Mouse (Mus musculus): ENCODE measurements around the gene Lrp8. TPM values are rescaled to one million over a fixed set of nuclear protein-coding genes. Genes with fewer than 3 reads are reported as not detected.

Lrp8 gene
- total and polyA plus RNA-seq, 2 experiments from 2014 or later, result 38.3 to 90.2 TPM

DNA sequence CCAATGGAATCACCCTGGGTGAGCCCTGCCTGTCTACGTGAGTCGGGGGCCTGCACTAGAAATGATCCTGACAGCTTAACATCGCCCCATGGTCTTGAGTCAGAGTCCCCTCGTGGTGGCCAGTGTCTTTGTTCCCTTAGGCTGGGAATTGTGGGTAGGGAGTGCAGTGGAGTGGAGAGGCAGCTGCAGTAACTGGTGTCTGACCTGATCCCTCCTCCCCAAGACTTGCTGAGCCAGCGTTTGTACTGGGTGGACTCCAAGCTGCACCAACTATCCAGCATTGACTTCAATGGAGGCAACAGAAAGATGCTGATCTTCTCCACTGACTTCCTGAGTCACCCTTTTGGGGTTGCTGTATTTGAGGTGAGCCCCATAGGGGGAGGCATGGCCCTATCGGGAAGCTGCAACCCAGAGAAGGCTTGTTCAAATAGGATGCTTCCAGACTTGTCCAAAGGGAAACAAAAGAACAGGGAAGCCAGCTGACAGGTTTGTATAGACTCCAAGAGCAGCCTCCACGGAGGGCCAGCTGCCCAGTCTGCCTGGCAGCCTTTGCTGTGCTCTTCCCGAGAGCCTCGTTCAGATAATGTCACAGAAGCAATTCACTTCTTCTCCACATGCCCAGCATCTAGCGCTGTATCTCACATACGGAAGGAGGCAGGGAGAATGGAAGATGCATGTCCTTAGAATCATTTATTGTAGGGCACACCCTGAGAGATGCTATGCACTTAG is 55.1 kb downstream of the Lrp8 start:
- peak overlapping the region; percentile 21; the same call in 1 of the 2 replicates for H3K27ac ChIP-seq (ENCODE audit: low read depth, low read length)
- ATAC-seq (peak; percentile 70), DNase-seq (peak; percentile 57)
- no peak overlapping the region for H3K4me3 ChIP-seq (ENCODE audit: low read depth, low read length)
- H3K4me1 ChIP-seq (ENCODE audit: insufficient read depth), result no peaks in the 10 kb centered on the region
- H3K36me3 ChIP-seq (ENCODE audit: insufficient read depth), result peaks cover 99% of the 10 kb centered on the region
- H3K27me3 ChIP-seq (ENCODE audit: insufficient read depth, low read length), result no peaks in the 10 kb centered on the region
- H3K9ac ChIP-seq, result no peak overlapping the region
- 62% methylated on average over 11 of the region's 11 CpGs for whole genome bisulfite sequencing
- no peaks in the 10 kb centered on the region for H3K9me3 ChIP-seq (ENCODE audit: low read length)
- peak; percentile 47 for TF ChIP-seq CTCF (IDR thresholded peaks at IDR 0.05; ENCODE audit: low read depth)
- H3K4me2 ChIP-seq (ENCODE audit: low read depth), result no peak overlapping the region

DNA sequence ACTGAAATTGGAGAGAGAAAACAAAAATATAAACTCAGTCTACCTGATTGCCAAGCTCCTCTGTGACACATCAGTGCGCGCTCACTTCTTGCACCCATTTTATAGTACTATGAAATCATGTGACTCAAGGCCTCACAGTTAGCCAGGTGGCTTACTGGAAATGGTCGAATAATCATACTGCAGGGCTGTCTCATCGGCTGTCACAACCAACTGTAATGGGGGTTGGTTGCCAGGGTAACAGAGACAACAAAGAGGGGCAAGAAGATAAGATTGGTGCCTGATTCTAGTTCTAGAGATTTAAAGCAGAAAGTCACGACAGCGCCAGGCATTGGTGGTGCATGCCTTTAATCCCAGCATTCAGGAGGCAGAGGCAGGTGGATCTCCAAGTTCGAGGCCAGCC is 56.9 kb downstream of the Lrp8 start:
- Histone ChIP-seq H3K4me3 (ENCODE audit: low read depth, low read length) (no peak overlapping the region), H3K27me3 (ENCODE audit: insufficient read depth, low read length) (no peaks in the 10 kb centered on the region), H3K9ac (no peak overlapping the region), H3K27ac (ENCODE audit: low read depth, low read length) (no peak overlapping the region), H3K4me2 (ENCODE audit: low read depth) (no peak overlapping the region), H3K36me3 (ENCODE audit: insufficient read depth) (peaks cover 96% of the 10 kb centered on the region), H3K9me3 (ENCODE audit: low read length) (no peaks in the 10 kb centered on the region), H3K4me1 (ENCODE audit: insufficient read depth) (no peaks in the 10 kb centered on the region)
- WGBS, result 82% methylated on average over 7 of the region's 7 CpGs
- no peak for TF ChIP-seq CTCF (IDR thresholded peaks at IDR 0.05; ENCODE audit: low read depth)
- DNase-seq (no peak), ATAC-seq (no peak)

DNA sequence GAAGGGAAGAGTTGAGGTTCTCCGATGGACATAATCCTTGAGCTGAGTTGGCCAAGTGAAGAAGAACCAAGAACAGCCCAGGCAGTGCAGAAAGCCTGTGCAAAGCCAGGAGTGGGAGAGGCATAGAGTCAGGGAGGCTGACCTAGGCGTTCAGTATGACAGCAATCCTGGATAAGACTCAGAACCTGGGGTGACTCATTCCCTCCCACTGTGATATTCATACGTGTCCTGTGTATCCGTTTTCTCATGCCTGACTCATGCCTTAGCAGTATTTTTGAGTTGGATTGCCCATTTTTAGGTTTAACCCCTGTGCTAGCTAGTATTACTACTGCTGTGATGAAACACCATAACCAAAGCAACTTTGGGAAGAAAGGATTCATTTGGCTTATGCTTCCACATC is 62.8 kb downstream of the Lrp8 start:
- WGBS, result 84% methylated on average over 4 of the region's 4 CpGs
- H3K36me3 ChIP-seq (ENCODE audit: insufficient read depth), result peaks cover 72% of the 10 kb centered on the region
- H3K4me2 ChIP-seq (ENCODE audit: low read depth), result no peak overlapping the region

DNA sequence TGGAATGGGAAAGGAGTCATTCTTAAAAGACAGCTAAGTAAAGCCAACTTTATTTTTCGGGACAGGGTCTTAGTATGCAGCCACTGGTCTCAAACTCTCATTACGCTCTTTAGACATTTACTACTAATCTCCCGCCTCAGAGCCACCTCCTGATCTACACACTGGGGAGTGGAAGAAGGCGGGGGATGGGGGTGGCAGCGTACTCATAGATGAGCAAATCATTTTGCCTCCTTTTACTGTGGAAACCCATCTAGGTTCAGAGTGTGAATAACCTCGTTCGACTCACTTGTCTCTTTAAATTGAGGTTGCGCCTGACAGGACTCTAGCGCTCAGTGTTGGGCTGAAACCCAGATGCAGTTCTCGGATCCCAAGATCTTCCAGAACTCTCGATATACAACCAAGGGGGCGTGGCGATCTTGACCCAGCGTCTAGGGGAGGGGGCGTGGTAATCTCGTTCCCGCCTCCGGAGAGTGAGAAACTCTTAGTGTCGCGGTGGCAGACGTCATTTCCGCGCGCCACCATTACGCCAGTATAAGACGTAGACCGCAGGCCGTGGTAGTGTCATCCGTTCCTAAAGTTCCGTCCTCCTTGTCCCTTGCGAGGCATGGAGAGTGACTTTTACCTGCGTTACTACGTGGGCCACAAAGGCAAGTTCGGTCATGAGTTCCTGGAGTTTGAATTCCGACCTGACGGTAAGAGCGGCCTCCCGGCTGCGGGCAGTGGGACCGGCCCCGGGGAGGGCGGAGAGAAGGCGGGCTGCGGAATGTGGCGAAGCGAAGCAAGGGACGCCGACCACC is 77.4 kb downstream of the Lrp8 start, which contains the start of gene Magoh:
Magoh (plus strand) TSS at position 502 of the 797 bp plus-strand sequence.
- DNase-seq (peak; percentile 97), ATAC-seq (peak; percentile 97)
- 4% methylated on average over 48 of the region's 48 CpGs for WGBS
- peaks cover 34% of the 10 kb centered on the region for H3K36me3 ChIP-seq (ENCODE audit: insufficient read depth)
- no peaks in the 10 kb centered on the region for H3K9me3 ChIP-seq (ENCODE audit: low read length)
- peak within 1 kb of the TSS; percentile 80 for H3K4me3 ChIP-seq (ENCODE audit: low read depth, low read length)
- H3K9ac ChIP-seq, result peak within 1 kb of the TSS; percentile 70
- peak within 1 kb of the TSS; percentile 60 for H3K27ac ChIP-seq (ENCODE audit: low read depth, low read length)
- H3K27me3 ChIP-seq (ENCODE audit: insufficient read depth, low read length), result no peaks in the 10 kb centered on the region
- TF ChIP-seq CTCF (IDR thresholded peaks at IDR 0.05; ENCODE audit: low read depth), result no peak
- H3K4me1 ChIP-seq (ENCODE audit: insufficient read depth), result peaks cover 4% of the 10 kb centered on the region; the same call in 1 of the 2 replicates
- H3K4me2 ChIP-seq (ENCODE audit: low read depth), result peak within 1 kb of the TSS; percentile 65

More for the DNA sequence above, 62.8 kb downstream of the Lrp8 start:
- Histone ChIP-seq H3K4me3 (ENCODE audit: low read depth, low read length) (no peak overlapping the region), H3K4me1 (ENCODE audit: insufficient read depth) (no peaks in the 10 kb centered on the region), H3K9ac (no peak overlapping the region), H3K9me3 (ENCODE audit: low read length) (no peaks in the 10 kb centered on the region), H3K27me3 (ENCODE audit: insufficient read depth, low read length) (no peaks in the 10 kb centered on the region), H3K27ac (ENCODE audit: low read depth, low read length) (no peak overlapping the region)
- no peak for TF ChIP-seq CTCF (IDR thresholded peaks at IDR 0.05; ENCODE audit: low read depth)
- no peak for ATAC-seq
- DNase-seq, result no peak

DNA sequence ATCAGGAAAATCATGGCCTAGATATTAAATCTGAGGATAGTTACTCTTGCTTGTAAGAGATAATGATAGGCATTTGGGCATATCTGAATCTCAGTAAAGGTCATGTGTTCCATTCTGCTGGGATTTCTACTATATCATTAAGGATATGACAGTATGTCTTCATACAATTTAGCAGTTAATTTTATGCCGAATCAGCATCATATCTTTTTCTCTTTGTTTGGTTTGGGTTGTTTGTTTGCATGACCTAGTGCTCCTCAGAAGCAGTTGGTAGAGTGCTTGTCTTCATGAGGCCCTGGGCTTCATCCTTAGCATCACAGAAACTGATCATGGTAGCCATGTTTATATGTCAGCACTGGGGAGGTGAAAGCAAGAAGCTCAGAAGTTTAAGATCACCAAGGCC is 79.6 kb downstream of the Lrp8 start:
- TF ChIP-seq CTCF (IDR thresholded peaks at IDR 0.05; ENCODE audit: low read depth), result no peak
- DNase-seq (no peak), ATAC-seq (no peak)
- 91% methylated on average over 1 of the region's 1 CpGs for WGBS
- H3K4me1 ChIP-seq (ENCODE audit: insufficient read depth), result peaks cover 4% of the 10 kb centered on the region; the same call in 1 of the 2 replicates
- no peaks in the 10 kb centered on the region for H3K9me3 ChIP-seq (ENCODE audit: low read length)
- H3K4me3 ChIP-seq (ENCODE audit: low read depth, low read length), result no peak overlapping the region
- peaks cover 47% of the 10 kb centered on the region for H3K36me3 ChIP-seq (ENCODE audit: insufficient read depth)
- no peak overlapping the region for H3K9ac ChIP-seq
- no peaks in the 10 kb centered on the region for H3K27me3 ChIP-seq (ENCODE audit: insufficient read depth, low read length)
- H3K4me2 ChIP-seq (ENCODE audit: low read depth), result no peak overlapping the region
- no peak overlapping the region for H3K27ac ChIP-seq (ENCODE audit: low read depth, low read length)

DNA sequence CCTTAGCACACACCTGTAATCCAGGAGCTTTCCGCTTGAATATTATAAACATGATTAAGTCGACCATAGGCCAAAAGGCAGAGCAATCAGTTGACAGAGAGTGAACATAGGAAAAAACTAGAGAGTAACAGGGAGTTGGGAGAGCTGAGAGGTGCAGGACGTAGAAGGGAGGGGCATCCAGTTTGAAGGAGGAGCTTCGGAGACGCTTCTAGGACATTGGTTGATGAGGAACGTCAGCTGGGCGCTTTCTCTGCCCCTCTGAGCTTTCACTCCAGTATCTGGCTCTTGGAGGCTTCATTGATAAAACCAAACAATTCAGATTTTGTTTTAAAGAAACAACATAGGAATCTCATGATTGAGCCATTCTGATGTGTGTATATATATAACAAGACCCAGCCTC is 84.3 kb downstream of the Lrp8 start:
- no peak overlapping the region for H3K4me2 ChIP-seq (ENCODE audit: low read depth)
- no peak for TF ChIP-seq CTCF (IDR thresholded peaks at IDR 0.05; ENCODE audit: low read depth)
- no peak overlapping the region for H3K9ac ChIP-seq
- DNase-seq (no peak), ATAC-seq (no peak)
- H3K4me3 ChIP-seq (ENCODE audit: low read depth, low read length), result no peak overlapping the region
- no peak overlapping the region for H3K27ac ChIP-seq (ENCODE audit: low read depth, low read length)
- WGBS, result 79% methylated on average over 7 of the region's 7 CpGs
- H3K4me1 ChIP-seq (ENCODE audit: insufficient read depth), result no peaks in the 10 kb centered on the region; the same call in 1 of the 2 replicates
- H3K9me3 ChIP-seq (ENCODE audit: low read length), result no peaks in the 10 kb centered on the region
- peaks cover 48% of the 10 kb centered on the region for H3K36me3 ChIP-seq (ENCODE audit: insufficient read depth)
- H3K27me3 ChIP-seq (ENCODE audit: insufficient read depth, low read length), result no peaks in the 10 kb centered on the region

DNA sequence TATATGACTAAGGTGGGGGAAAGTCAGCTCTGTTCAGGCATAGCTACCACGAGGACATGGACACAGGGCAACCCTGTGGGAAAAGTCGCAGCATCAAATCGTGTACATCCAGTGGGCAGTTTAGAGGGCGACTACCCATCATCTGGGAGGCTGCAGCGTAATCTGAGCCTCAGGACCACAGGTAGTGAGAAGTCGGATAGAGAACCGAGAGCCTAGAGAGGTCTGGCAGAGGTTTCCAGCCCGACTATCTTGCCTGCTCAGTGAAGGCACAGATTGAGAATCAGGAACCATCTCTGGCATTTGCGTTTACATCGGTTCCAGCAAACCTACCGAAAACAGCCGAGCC is 87.3 kb downstream of the Lrp8 start:
- ATAC-seq (peak; percentile 30), DNase-seq (no peak)
- WGBS, result under 1% methylated on average over 12 of the region's 12 CpGs
- H3K9ac ChIP-seq, result peak overlapping the region; percentile 65
- H3K27me3 ChIP-seq (ENCODE audit: insufficient read depth, low read length), result no peaks in the 10 kb centered on the region
- no peaks in the 10 kb centered on the region for H3K9me3 ChIP-seq (ENCODE audit: low read length)
- no peaks in the 10 kb centered on the region; the same call in 1 of the 2 replicates for H3K4me1 ChIP-seq (ENCODE audit: insufficient read depth)
- peak overlapping the region; percentile 84 for H3K4me2 ChIP-seq (ENCODE audit: low read depth)
- H3K36me3 ChIP-seq (ENCODE audit: insufficient read depth), result peaks cover 37% of the 10 kb centered on the region
- peak overlapping the region; percentile 57 for H3K4me3 ChIP-seq (ENCODE audit: low read depth, low read length)
- peak overlapping the region; percentile 93 for H3K27ac ChIP-seq (ENCODE audit: low read depth, low read length)
- TF ChIP-seq CTCF (IDR thresholded peaks at IDR 0.05; ENCODE audit: low read depth), result no peak
